Mouse (Mus musculus) CH12.LX (cell line): ENCODE measurements at regions not wholly inside any gene's neighbourhood (a gene's known extent, or its start where the extent isn't known, plus 50 kb on each side); places are given as distances from the start of the nearest gene placed in this dataset.

ENCODE experiments used
- DNase-seq: peaks from one replicate; pipeline ENCODE4 v3.0.0-alpha.2; 2013; ENCODE audit errors: extremely low read depth
- H3K27ac ChIP-seq: 2 replicates; pipeline ENCODE4 v1.5.1; 2012; ENCODE audit warnings: low read depth, mild to moderate bottlenecking, control low read depth, moderate library complexity; ENCODE audit not compliant: insufficient read depth
- H3K27me3 ChIP-seq: replicated peaks from 2 replicates; pipeline ENCODE3; 2012; ENCODE audit warnings: inconsistent platforms
- H3K36me3 ChIP-seq, 2 experiments: replicated peaks in 1 of 2; 2 replicates each; pipeline versions ENCODE3 to v1.6.1; 2012; ENCODE audit warnings: inconsistent platforms in 1 of 2, low read length in 1 of 2, mild to moderate bottlenecking in 1 of 2, mixed read lengths in 1 of 2, moderate library complexity in 1 of 2; ENCODE audit not compliant: control insufficient read depth in 1 of 2, insufficient read depth in 1 of 2
- H3K4me1 ChIP-seq, 2 experiments: 2 replicates each; pipeline ENCODE4 v1.6.1; 2012; ENCODE audit warnings: inconsistent platforms in 1 of 2, moderate library complexity in 1 of 2; ENCODE audit not compliant: insufficient read depth in 2 of 2, control insufficient read depth in 1 of 2
- H3K4me2 ChIP-seq: 2 replicates; pipeline ENCODE4 v1.6.1; 2012; ENCODE audit warnings: low read depth, mild to moderate bottlenecking, control low read depth; ENCODE audit not compliant: poor library complexity, insufficient read depth, severe bottlenecking
- H3K4me3 ChIP-seq, 3 experiments: fragments of 150-350 bp in 1 of 3; sonication (generic) in 1 of 3; replicated peaks in 1 of 3; 2 replicates each; pipeline versions ENCODE3 to v1.5.1; 2011 to 2012; ENCODE audit warnings: low read depth in 2 of 3, low read length in 2 of 3, mild to moderate bottlenecking in 2 of 3, moderate library complexity in 2 of 3, control low read depth in 1 of 3, improper control_type of control experiment in 1 of 3, inconsistent platforms in 1 of 3, mixed read lengths in 1 of 3; ENCODE audit not compliant: poor library complexity in 1 of 3
- H3K79me2 ChIP-seq: replicated peaks from 2 replicates; pipeline ENCODE4 v1.6.1; 2012; ENCODE audit warnings: mild to moderate bottlenecking, moderate library complexity; ENCODE audit not compliant: control insufficient read depth, poor library complexity, insufficient read depth, severe bottlenecking; ENCODE audit errors: extremely low read depth
- H3K9ac ChIP-seq: 2 replicates; pipeline ENCODE4 v1.6.1; 2012; ENCODE audit warnings: low read depth, mild to moderate bottlenecking, control low read depth, moderate library complexity; ENCODE audit not compliant: insufficient read depth
- H3K9me3 ChIP-seq: replicated peaks from 2 replicates; pipeline ENCODE3; 2012; ENCODE audit warnings: low read length, inconsistent platforms, mixed read lengths
- CHD2 ChIP-seq: IDR thresholded peaks from 2 replicates; pipeline ENCODE4 v1.6.1; 2011; ENCODE audit warnings: low read length, improper control_type of control experiment
- E2F4 ChIP-seq: IDR thresholded peaks from 2 replicates; pipeline ENCODE4 v1.6.1; 2011; ENCODE audit warnings: low read depth, low read length, improper control_type of control experiment; ENCODE audit not compliant: insufficient replicate concordance
- ETS1 ChIP-seq: conservative IDR thresholded peaks from 2 replicates; pipeline ENCODE4 v1.6.1; 2012; ENCODE audit warnings: low read depth, mild to moderate bottlenecking, inconsistent platforms, low read length, improper control_type of control experiment, moderate library complexity
- GABPA ChIP-seq: IDR thresholded peaks from 2 replicates; pipeline ENCODE4 v1.6.1; 2012; ENCODE audit warnings: low read depth, low read length, improper control_type of control experiment, inconsistent platforms; ENCODE audit not compliant: insufficient replicate concordance
- JUN ChIP-seq: IDR thresholded peaks from 2 replicates; pipeline ENCODE4 v1.6.1; 2011; ENCODE audit warnings: low read depth, mild to moderate bottlenecking, low read length, improper control_type of control experiment, moderate library complexity; ENCODE audit not compliant: insufficient read depth
- KAT2A ChIP-seq: IDR thresholded peaks from 2 replicates; pipeline ENCODE4 v1.6.1; 2012; ENCODE audit warnings: low read length, improper control_type of control experiment, inconsistent platforms; ENCODE audit not compliant: insufficient replicate concordance
- MAZ ChIP-seq: IDR thresholded peaks from 2 replicates; pipeline ENCODE4 v1.6.1; 2012; ENCODE audit warnings: low read depth, mild to moderate bottlenecking, inconsistent platforms, low read length, improper control_type of control experiment, moderate library complexity
- MEF2A ChIP-seq: IDR thresholded peaks from 2 replicates; pipeline ENCODE4 v1.6.1; 2014; ENCODE audit warnings: low read depth, mild to moderate bottlenecking, inconsistent platforms, low read length, improper control_type of control experiment, borderline replicate concordance
- MXI1 ChIP-seq: IDR thresholded peaks from 2 replicates; pipeline ENCODE4 v1.6.1; 2011; ENCODE audit warnings: mild to moderate bottlenecking, low read depth, low read length, improper control_type of control experiment
- NRF1 ChIP-seq: IDR thresholded peaks from 2 replicates; pipeline ENCODE4 v1.6.1; 2014; ENCODE audit warnings: low read depth, mild to moderate bottlenecking, inconsistent platforms, low read length, improper control_type of control experiment, moderate library complexity
- RAD21 ChIP-seq: IDR thresholded peaks from 2 replicates; pipeline ENCODE4 v1.6.1; 2011; ENCODE audit warnings: low read depth, mild to moderate bottlenecking, low read length, improper control_type of control experiment, moderate library complexity
- SIN3A ChIP-seq: IDR thresholded peaks from 2 replicates; pipeline ENCODE4 v1.6.1; 2012; ENCODE audit warnings: low read length, improper control_type of control experiment, inconsistent platforms
- ZC3H11A ChIP-seq: IDR thresholded peaks from 2 replicates; pipeline ENCODE4 v1.6.1; 2012; ENCODE audit warnings: low read depth, mild to moderate bottlenecking, inconsistent platforms, low read length, improper control_type of control experiment
- ZKSCAN1 ChIP-seq: IDR thresholded peaks from 2 replicates; pipeline ENCODE4 v1.6.1; 2012; ENCODE audit warnings: low read depth, inconsistent platforms, low read length, improper control_type of control experiment, borderline replicate concordance
- ZMIZ1 ChIP-seq: IDR thresholded peaks from 2 replicates; pipeline ENCODE4 v1.6.1; 2012; ENCODE audit warnings: low read depth, mild to moderate bottlenecking, inconsistent platforms, low read length, improper control_type of control experiment
- dilution Hi-C: fragments of 300-500 bp; cut with MboI; formaldehyde crosslinking; loops from 2 replicates; pipeline ENCODE4 v1.14.3; 2020; ENCODE audit warnings: low sequenced_read_pairs; ENCODE audit not compliant: extremely low pct_unique_long_range_greater_than_20kb, extremely low pct_ligation_motif_present
- in situ Hi-C: fragments of 300-500 bp; cut with MboI; formaldehyde crosslinking; loops from 3 replicates; pipeline ENCODE4 v1.14.3; 2019; ENCODE audit warnings: low sequenced_read_pairs, low pct_ligation_motif_present, low pct_unique_long_range_greater_than_20kb, mixed read lengths

- TF ChIP-seq NRF1, result no peak
- no peak for TF ChIP-seq MEF2A
- no peak for TF ChIP-seq ETS1
- no peak for TF ChIP-seq ZKSCAN1
- TF ChIP-seq MAZ, result no peak
- no peak overlapping the region for H3K4me2 ChIP-seq
- no peaks in the 10 kb centered on the region for H3K36me3 ChIP-seq
- H3K9me3 ChIP-seq, result no peaks in the 10 kb centered on the region
- no peak for DNase-seq
- H3K4me1 ChIP-seq, result peaks cover 10 to 32% of the 10 kb centered on the region in 2 experiments
- in situ Hi-C loops (loop anchor here (25.0 kb wide), 1 partner anchor 149 kb away; the partner anchor contains the start of gene Trim45), dilution Hi-C loops (no loop called here)
- H3K27ac ChIP-seq, result no peak overlapping the region
- H3K9ac ChIP-seq, result no peak overlapping the region
- H3K79me2 ChIP-seq, result no peaks in the 10 kb centered on the region
- H3K4me3 ChIP-seq, result no peak overlapping the region
- no peaks in the 10 kb centered on the region for H3K27me3 ChIP-seq
Measured at GRCm38 (mm10) chr3:100762895-100763294, 62.4 kb upstream of the Vtcn1 start.

- Histone ChIP-seq H3K9ac (no peak overlapping the region), H3K36me3 (no peaks in the 10 kb centered on the region)
- DNase-seq, result no peak
- dilution Hi-C loops, result no loop called here
- TF ChIP-seq CHD2 (no peak), RAD21 (no peak), ZMIZ1 (no peak), ZC3H11A (no peak), MXI1 (no peak), JUN (no peak), SIN3A (no peak), GABPA (no peak), E2F4 (no peak), KAT2A (no peak)
- TF ChIP-seq, all 38 proteins: peak for 0
- no peak overlapping the region for H3K4me3 ChIP-seq
- no peaks in the 10 kb centered on the region for H3K27me3 ChIP-seq
- H3K9me3 ChIP-seq, result no peaks in the 10 kb centered on the region
- in situ Hi-C loops, result loop anchor here (25.0 kb wide), 1 partner anchor 153 kb away; the partner anchor contains the start of gene Trim45
- no peaks in the 10 kb centered on the region for H3K4me1 ChIP-seq
- H3K4me2 ChIP-seq, result no peak overlapping the region
- no peak overlapping the region for H3K27ac ChIP-seq
- H3K79me2 ChIP-seq, result no peaks in the 10 kb centered on the region
Measured at GRCm38 (mm10) chr3:100759091-100759941, 65.9 kb upstream of the Vtcn1 start.
